Mouse (Mus musculus) stomach, postnatal 0 days (tissue): ENCODE measurements around the gene Psma5. TPM values are rescaled to one million over a fixed set of nuclear protein-coding genes. Genes with fewer than 3 reads are reported as not detected.

Experiments
- ATAC-seq: fragments of 200-750 bp; cut with Nextera tagmentation; 2 replicates; pipeline ENCODE4 v1.8.0; 2017; ENCODE audit not compliant: low FRiP score, low TSS enrichment
- DNase-seq: peaks from one replicate; pipeline ENCODE4 v3.0.0-alpha.2; 2016; ENCODE audit warnings: low spot score
- H3K27ac ChIP-seq: fragments of 300-500 bp; sonication (generic); replicated peaks from 2 replicates; pipeline ENCODE4 v1.5.1; 2014; ENCODE audit warnings: mild to moderate bottlenecking, control low read depth
- H3K27me3 ChIP-seq: fragments of 300-500 bp; sonication (generic); 2 replicates; pipeline ENCODE4 v1.6.1; 2014; ENCODE audit warnings: low read length; ENCODE audit not compliant: control insufficient read depth, insufficient read depth
- H3K36me3 ChIP-seq: fragments of 300-500 bp; sonication (generic); 2 replicates; pipeline ENCODE4 v1.6.1; 2014; ENCODE audit warnings: low read length, mixed read lengths; ENCODE audit not compliant: control insufficient read depth, insufficient read depth
- H3K4me1 ChIP-seq: fragments of 300-500 bp; sonication (generic); replicated peaks from 2 replicates; pipeline ENCODE4 v1.6.1; 2014; ENCODE audit warnings: antibody characterized with exemption; ENCODE audit not compliant: control insufficient read depth, insufficient read depth
- H3K4me2 ChIP-seq: fragments of 300-500 bp; sonication (generic); replicated peaks from 2 replicates; pipeline ENCODE4 v1.6.1; 2014; ENCODE audit warnings: low read depth, mild to moderate bottlenecking, control low read depth, moderate library complexity
- H3K4me3 ChIP-seq: fragments of 300-500 bp; sonication (generic); 2 replicates; pipeline ENCODE4 v1.5.1; 2014; ENCODE audit warnings: low read depth, low read length, control low read depth
- H3K9ac ChIP-seq: fragments of 300-500 bp; sonication (generic); 2 replicates; pipeline ENCODE4 v1.6.1; 2014; ENCODE audit warnings: mild to moderate bottlenecking, low read length, control low read depth, mixed read lengths
- H3K9me3 ChIP-seq: fragments of 300-500 bp; sonication (generic); 2 replicates; pipeline ENCODE4 v1.6.1; 2016; ENCODE audit warnings: low read length; ENCODE audit not compliant: control insufficient read depth
- CTCF ChIP-seq: IDR thresholded peaks from 2 replicates; pipeline ENCODE4 v1.5.1; 2016; ENCODE audit warnings: antibody characterized with exemption, low read depth, mild to moderate bottlenecking, moderate library complexity
- EP300 ChIP-seq: optimal IDR thresholded peaks from 2 replicates; pipeline ENCODE3; 2016; ENCODE audit warnings: antibody characterized with exemption
- WGBS: fragments of 180-500 bp; shearing (Covaris S2); extraction: QIAGEN DNeasy Blood & Tissue Kit; methylation state at CpG from one replicate; pipeline ENCODE4 v1.1.7; 2014; 5-methylcytosine and 5-hydroxymethylcytosine counted together
- polyA plus RNA-seq: library from polyadenylated mRNA; unstranded; fragments of >200 nt; fragmentation: Nextera tagmentation; extraction: Ambion mirVana; gene quantifications from 2 replicates; pipeline ENCODE4 v1.2.1, GENCODE M21; 2015

Psma5 gene
- polyA plus RNA-seq, 1 experiment from 2014 or later = 166 TPM

DNA sequence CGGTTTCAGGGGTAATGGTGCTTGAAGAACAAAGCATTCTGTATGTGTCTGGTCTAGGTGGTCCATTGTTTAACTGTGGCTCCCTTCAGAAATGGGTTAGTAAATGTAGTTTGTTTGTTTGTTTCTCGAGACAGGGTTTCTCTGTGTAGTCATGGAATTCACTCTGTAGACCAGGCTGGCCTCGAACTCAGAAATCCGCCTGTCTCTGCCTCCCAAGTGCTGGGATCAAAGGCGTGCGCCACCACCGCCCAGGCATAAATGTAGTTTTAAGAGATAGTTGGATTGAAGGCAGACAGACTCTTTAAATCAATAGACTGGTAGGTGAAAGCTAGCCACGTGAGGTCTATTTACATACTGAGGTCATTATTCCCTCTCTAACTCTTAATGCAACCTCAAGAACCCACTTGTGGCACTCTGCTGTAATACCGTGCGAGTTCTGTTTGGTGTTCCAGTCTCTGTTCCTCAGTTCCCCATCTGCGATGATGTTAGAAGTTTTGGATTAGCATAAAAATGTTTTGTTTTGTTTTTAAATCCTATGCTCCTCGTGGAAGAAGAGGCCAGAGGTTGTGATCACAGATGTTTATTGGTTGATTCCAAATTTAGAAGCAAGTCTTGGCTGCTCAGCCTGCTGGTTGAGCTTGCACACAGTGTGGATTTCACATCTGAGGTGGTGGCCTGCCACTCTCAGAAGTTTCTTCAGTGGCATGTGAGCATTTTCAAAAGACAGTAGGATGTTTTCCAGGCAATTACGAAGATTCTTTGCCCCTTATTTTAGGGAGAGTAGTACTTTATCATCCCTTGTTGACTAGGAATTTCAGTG lies 32.8 kb downstream of the Psma5 start:
- Histone ChIP-seq H3K9me3 (no peaks in the 10 kb centered on the region), H3K4me3 (no peak overlapping the region), H3K36me3 (no peaks in the 10 kb centered on the region), H3K4me2 (no peak overlapping the region), H3K4me1 (peaks cover 17% of the 10 kb centered on the region), H3K27me3 (no peaks in the 10 kb centered on the region), H3K9ac (no peak overlapping the region), H3K27ac (peak overlapping the region; percentile 24; the same call in 1 of the 2 replicates)
- TF ChIP-seq EP300 (no peak), CTCF (no peak)
- 56% methylated on average over 13 of the region's 13 CpGs for WGBS
- ATAC-seq = peak; percentile 59; the same call in 1 of the 2 replicates
- DNase-seq = no peak

- Histone ChIP-seq H3K27me3 (no peaks in the 10 kb centered on the region), H3K9me3 (no peaks in the 10 kb centered on the region), H3K27ac (peak overlapping the region; percentile 61), H3K4me3 (no peak overlapping the region), H3K4me1 (peaks cover 29% of the 10 kb centered on the region), H3K36me3 (no peaks in the 10 kb centered on the region), H3K4me2 (no peak overlapping the region), H3K9ac (no peak overlapping the region)
- TF ChIP-seq EP300 (no peak), CTCF (no peak)
- DNase-seq (peak; percentile 64), ATAC-seq (peak; percentile 59)
- 68% methylated on average over 17 of the region's 17 CpGs for WGBS
Observed at GRCm38 (mm10) chr3:108291036-108291799, 34.5 kb downstream of the Psma5 start.

GRCm38 (mm10) chr3:108294398-108294797 lies 37.7 kb downstream of the Psma5 start:
- 21% methylated on average over 2 of the region's 2 CpGs for WGBS
- Histone ChIP-seq H3K27ac (peak overlapping the region; percentile 65), H3K9ac (0 out of 2 replicates have a peak overlapping the region, but pooled peaks have one; percentile 35), H3K4me3 (no peak overlapping the region), H3K9me3 (no peaks in the 10 kb centered on the region), H3K4me2 (no peak overlapping the region), H3K4me1 (peaks cover 24% of the 10 kb centered on the region), H3K27me3 (no peaks in the 10 kb centered on the region), H3K36me3 (no peaks in the 10 kb centered on the region)
- TF ChIP-seq CTCF (no peak), EP300 (no peak)
- DNase-seq (peak; percentile 59), ATAC-seq (peak; percentile 59)

DNA sequence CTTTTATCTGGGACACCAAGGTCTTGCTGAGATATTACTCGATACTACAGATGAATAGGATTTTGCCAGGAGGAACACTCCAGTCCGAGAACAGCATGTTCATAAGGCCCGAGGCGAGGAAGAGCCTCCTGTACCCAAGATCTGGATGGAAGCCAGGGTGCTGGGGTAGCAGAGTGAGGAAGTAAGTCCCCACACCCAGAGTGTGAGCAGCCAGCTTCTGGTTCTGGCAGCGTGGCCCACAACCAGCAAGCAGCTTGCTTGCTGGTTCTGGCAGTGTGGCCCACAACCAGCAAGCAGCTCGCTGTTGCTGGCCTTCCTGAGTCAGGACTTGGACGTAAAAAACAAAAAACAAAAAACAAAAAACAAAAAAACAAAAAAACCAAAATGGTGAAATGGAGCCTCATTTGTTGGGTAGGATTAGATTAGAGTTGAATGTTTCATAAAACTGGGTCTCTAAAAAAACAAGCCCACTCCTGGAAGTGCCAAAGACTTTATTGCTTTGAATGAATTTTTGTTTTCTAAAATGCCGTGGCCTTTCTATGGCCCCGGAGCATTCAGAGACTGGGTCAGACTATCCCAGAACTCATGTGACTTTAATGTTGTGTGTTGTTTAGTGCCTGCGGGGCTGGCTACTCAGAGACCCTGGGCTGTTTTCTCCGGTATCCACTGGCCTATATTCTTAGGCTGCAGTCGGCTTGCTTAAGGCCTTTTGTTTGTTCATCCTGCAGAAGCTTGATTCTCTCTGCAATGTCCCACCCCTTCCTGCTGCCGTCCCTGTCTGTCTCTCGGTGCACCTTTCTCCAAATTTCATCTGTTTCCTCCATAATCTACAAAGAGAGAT lies 38.9 kb downstream of the Psma5 start:
- peak overlapping the region; percentile 23; the same call in 1 of the 2 replicates for H3K9ac ChIP-seq
- 39% methylated on average over 14 of the region's 14 CpGs for WGBS
- H3K36me3 ChIP-seq = no peaks in the 10 kb centered on the region
- H3K27me3 ChIP-seq = no peaks in the 10 kb centered on the region
- peak overlapping the region; percentile 36 for H3K4me2 ChIP-seq
- H3K4me1 ChIP-seq = peaks cover 21% of the 10 kb centered on the region
- H3K4me3 ChIP-seq = no peak overlapping the region
- no peak for ATAC-seq
- H3K27ac ChIP-seq = peak overlapping the region; percentile 70
- no peak for DNase-seq
- TF ChIP-seq CTCF (no peak), EP300 (no peak)
- H3K9me3 ChIP-seq = no peaks in the 10 kb centered on the region

GRCm38 (mm10) chr3:108296220-108297049 lies 39.7 kb downstream of the Psma5 start:
- ATAC-seq = peak; percentile 65
- H3K4me2 ChIP-seq = peak overlapping the region; percentile 36
- TF ChIP-seq CTCF (no peak), EP300 (no peak)
- no peaks in the 10 kb centered on the region for H3K27me3 ChIP-seq
- no peak overlapping the region for H3K4me3 ChIP-seq
- DNase-seq = peak; percentile 61
- H3K36me3 ChIP-seq = no peaks in the 10 kb centered on the region
- no peaks in the 10 kb centered on the region for H3K9me3 ChIP-seq
- peak overlapping the region; percentile 70 for H3K27ac ChIP-seq
- peak overlapping the region; percentile 23; the same call in 1 of the 2 replicates for H3K9ac ChIP-seq
- H3K4me1 ChIP-seq = peaks cover 21% of the 10 kb centered on the region
- WGBS = 8% methylated on average over 14 of the region's 14 CpGs
